Mouse (Mus musculus) intestine, postnatal 0 days (tissue): ENCODE results near the gene Dydc2. TPM values are rescaled to one million over a fixed set of nuclear protein-coding genes. Genes with fewer than 3 reads are reported as not detected.
A peak's percentile ranks its signal among the peaks of the same experiment; 100 is the strongest.

ENCODE experiments used
- ATAC-seq: fragments of 200-750 bp; cut with Nextera tagmentation; 2 replicates; pipeline ENCODE4 v1.8.0; 2017; ENCODE audit warnings: mild to moderate bottlenecking, moderate TSS enrichment, moderate library complexity
- H3K27ac ChIP-seq: fragments of 300-500 bp; sonication (generic); 2 replicates; pipeline ENCODE4 v1.5.1; 2014; ENCODE audit warnings: mild to moderate bottlenecking, low read depth, low read length, moderate library complexity
- H3K27me3 ChIP-seq: fragments of 300-500 bp; sonication (generic); replicated peaks from 2 replicates; pipeline ENCODE4 v1.6.1; 2014; ENCODE audit warnings: low read length, mixed read lengths; ENCODE audit not compliant: control insufficient read depth, insufficient read depth
- H3K36me3 ChIP-seq: fragments of 300-500 bp; sonication (generic); 2 replicates; pipeline ENCODE4 v1.6.1; 2014; ENCODE audit warnings: mild to moderate bottlenecking, moderate library complexity; ENCODE audit not compliant: control insufficient read depth, insufficient read depth
- H3K4me1 ChIP-seq: fragments of 300-500 bp; sonication (generic); replicated peaks from 2 replicates; pipeline ENCODE4 v1.6.1; 2014; ENCODE audit warnings: antibody characterized with exemption, low read length, mixed read lengths; ENCODE audit not compliant: control insufficient read depth, insufficient read depth
- H3K4me2 ChIP-seq: fragments of 300-500 bp; sonication (generic); replicated peaks from 2 replicates; pipeline ENCODE4 v1.6.1; 2014; ENCODE audit warnings: low read depth, mild to moderate bottlenecking, moderate library complexity
- H3K4me3 ChIP-seq: fragments of 300-500 bp; sonication (generic); 2 replicates; pipeline ENCODE4 v1.5.1; 2014; ENCODE audit warnings: low read depth, low read length
- H3K9ac ChIP-seq: fragments of 300-500 bp; sonication (generic); 2 replicates; pipeline ENCODE4 v1.6.1; 2014; ENCODE audit warnings: mild to moderate bottlenecking, low read depth, low read length
- H3K9me3 ChIP-seq: fragments of 300-500 bp; sonication (generic); 2 replicates; pipeline ENCODE4 v1.6.1; 2016; ENCODE audit warnings: mixed run types; ENCODE audit not compliant: control insufficient read depth
- CTCF ChIP-seq: sonication (generic); IDR thresholded peaks from 2 replicates; pipeline ENCODE4 v1.5.1; 2016; ENCODE audit warnings: low read depth, mild to moderate bottlenecking, control low read depth, antibody characterized with exemption, moderate library complexity
- WGBS: fragments of 180-500 bp; shearing (Covaris S2); extraction: QIAGEN DNeasy Blood & Tissue Kit; methylation state at CpG from one replicate; pipeline ENCODE4 v1.1.7; 2014; 5-methylcytosine and 5-hydroxymethylcytosine counted together
- polyA plus RNA-seq: library from polyadenylated mRNA; unstranded; fragments of >200 nt; fragmentation: Nextera tagmentation; extraction: Ambion mirVana; gene quantifications from 2 replicates; pipeline ENCODE4 v1.2.1, GENCODE M21; 2015

Gene Dydc2
- polyA plus RNA-seq, 1 experiment from 2014 or later = not detected

DNA sequence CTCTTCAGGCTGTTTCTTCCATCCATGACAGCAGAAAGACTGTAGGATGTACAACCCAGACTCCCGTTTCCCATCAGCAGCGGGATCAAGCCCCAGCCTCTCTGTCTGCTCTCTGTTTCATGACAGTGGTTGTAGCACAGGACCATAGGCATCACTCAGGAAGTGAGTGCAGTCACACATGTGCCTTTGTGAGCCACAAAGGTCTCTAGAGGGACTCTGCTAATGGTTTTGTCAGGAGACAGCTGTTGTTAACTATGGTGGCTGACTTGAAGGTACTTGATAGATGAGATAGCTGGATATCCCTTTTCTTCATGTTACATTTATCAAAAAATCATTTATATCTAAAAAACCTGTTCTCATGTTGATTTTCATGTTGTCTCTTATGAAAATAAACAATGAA lies 13.4 kb upstream of the Dydc2 start:
- H3K36me3 ChIP-seq = no peaks in the 10 kb centered on the region
- H3K9ac ChIP-seq = no peak overlapping the region
- ATAC-seq = no peak
- H3K4me3 ChIP-seq = no peak overlapping the region
- no peak for TF ChIP-seq CTCF
- no peaks in the 10 kb centered on the region for H3K27me3 ChIP-seq
- WGBS = 84% methylated on average over 2 of the region's 2 CpGs
- no peaks in the 10 kb centered on the region for H3K4me1 ChIP-seq
- no peak overlapping the region for H3K4me2 ChIP-seq
- H3K27ac ChIP-seq = no peak overlapping the region
- H3K9me3 ChIP-seq = no peaks in the 10 kb centered on the region

DNA sequence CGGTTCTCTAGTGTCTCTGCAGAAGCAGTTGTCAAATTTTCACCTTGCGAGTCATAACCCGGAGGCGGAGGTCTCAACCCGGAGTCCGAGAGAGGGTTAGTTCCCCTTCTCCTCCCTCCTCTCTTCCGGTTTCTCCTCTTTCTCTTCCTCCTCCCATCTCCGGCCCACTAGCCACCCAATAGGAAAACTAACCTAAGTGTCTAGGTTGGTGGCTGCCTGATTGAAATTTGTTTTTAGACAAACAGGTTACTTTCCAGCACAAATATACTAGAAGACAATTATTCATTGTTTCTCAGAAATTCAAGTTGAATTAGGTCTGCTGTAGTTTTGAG lies 3.9 kb upstream of the Dydc2 start:
- no peaks in the 10 kb centered on the region for H3K4me1 ChIP-seq
- no peak overlapping the region for H3K9ac ChIP-seq
- H3K9me3 ChIP-seq = no peaks in the 10 kb centered on the region
- H3K27me3 ChIP-seq = 0 out of 2 replicates have a peak, but pooled peaks cover 4% of the 10 kb centered on the region
- H3K27ac ChIP-seq = no peak overlapping the region
- H3K4me3 ChIP-seq = peak overlapping the region; percentile 21
- no peaks in the 10 kb centered on the region for H3K36me3 ChIP-seq
- ATAC-seq = no peak
- H3K4me2 ChIP-seq = peak overlapping the region; percentile 56
- 4% methylated on average over 8 of the region's 8 CpGs for WGBS
- no peak for TF ChIP-seq CTCF

DNA sequence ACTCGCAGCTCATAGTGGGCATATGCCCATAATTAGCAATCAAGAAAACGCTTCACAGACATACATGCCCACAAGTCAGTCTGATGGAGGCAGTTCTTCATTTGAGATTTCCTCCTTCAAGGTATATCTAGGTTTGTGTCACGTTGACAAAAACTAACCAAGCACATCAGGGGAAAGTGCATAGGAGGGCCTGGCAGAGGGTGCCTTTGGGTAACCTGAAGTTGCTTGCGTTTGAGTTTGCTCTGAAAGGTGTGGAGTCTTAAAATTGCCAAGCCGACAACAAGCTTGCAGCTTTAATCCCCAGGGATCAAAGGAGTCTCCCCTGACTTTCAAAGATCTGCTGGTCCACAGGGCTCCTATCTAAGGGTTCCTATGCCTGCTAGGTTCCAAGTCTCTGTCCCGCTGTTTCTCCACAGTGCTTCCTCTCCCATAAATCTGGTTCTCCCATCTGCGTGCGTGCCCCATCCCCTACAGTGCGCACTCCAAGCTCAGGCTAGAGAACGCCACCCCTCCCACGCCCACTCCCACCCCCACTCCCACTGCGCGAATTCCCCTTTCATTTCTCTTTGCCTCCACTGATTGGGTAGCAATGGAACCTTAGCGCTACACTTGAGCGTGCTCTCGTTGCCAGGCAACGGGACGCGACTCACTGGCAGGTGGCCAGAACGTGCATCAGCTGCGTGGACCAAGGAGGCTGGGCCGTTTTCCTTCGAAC lies 3.4 kb upstream of the Dydc2 start, which contains the start of gene Dydc1:
Gene Dydc1, plus strand, starts transcription at position 683 of the 715 bp plus-strand sequence.
- ATAC-seq = no peak
- 12% methylated on average over 23 of the region's 23 CpGs for WGBS
- Histone ChIP-seq H3K27me3 (0 out of 2 replicates have a peak, but pooled peaks cover 4% of the 10 kb centered on the region), H3K9me3 (no peaks in the 10 kb centered on the region), H3K36me3 (no peaks in the 10 kb centered on the region), H3K27ac (no peak within 1 kb of the TSS), H3K9ac (no peak within 1 kb of the TSS), H3K4me3 (peak within 1 kb of the TSS; percentile 21), H3K4me1 (no peaks in the 10 kb centered on the region), H3K4me2 (peak within 1 kb of the TSS; percentile 56)
- TF ChIP-seq CTCF = no peak

DNA sequence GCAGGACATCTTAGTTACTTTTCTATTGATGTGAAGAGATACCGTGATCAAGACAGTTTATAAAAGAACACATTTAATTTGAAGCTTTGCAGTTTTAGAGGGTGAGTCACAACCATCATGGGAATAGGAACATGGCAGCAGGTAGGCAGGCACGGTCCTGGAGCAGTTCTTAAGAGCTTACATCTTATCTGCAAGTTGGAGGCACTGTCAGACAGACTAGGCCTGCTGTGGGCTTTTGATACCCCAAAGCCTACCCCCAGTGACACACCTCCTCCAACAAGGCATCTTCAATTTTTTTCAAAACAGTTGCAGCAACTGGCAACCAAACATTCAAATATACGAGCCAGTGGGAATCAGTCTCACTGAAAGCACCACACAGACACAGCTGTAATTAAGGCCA lies 1.3 kb upstream of the Dydc2 start:
- no peak for TF ChIP-seq CTCF
- H3K9me3 ChIP-seq = no peaks in the 10 kb centered on the region
- WGBS = 86% methylated on average over 3 of the region's 3 CpGs
- H3K27ac ChIP-seq = no peak overlapping the region
- no peaks in the 10 kb centered on the region for H3K4me1 ChIP-seq
- H3K4me2 ChIP-seq = no peak overlapping the region
- H3K9ac ChIP-seq = no peak overlapping the region
- no peak for ATAC-seq
- 0 out of 2 replicates have a peak, but pooled peaks cover 4% of the 10 kb centered on the region for H3K27me3 ChIP-seq
- H3K4me3 ChIP-seq = no peak overlapping the region
- H3K36me3 ChIP-seq = no peaks in the 10 kb centered on the region

DNA sequence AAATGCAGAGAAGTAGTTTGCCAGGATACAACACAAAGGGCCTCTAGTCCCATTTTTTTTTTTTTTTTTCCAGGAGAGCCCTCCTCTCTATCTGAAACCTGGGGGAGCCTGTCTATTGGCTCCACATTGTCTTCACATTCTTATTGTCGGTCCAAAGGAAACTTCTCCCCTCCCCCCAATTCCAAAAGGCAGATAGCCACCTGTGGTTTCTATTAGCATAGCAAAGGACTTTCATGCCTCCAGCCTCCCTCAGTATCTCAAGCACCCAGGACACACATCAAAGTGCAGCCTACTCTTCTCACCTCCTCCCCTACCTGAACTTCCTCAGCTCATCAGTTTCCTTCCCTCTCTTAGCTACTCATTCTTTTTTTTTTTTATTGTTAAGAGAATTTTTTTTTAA lies 2.6 kb downstream of the Dydc2 start:
- Histone ChIP-seq H3K9ac (no peak overlapping the region), H3K36me3 (no peaks in the 10 kb centered on the region), H3K9me3 (no peaks in the 10 kb centered on the region), H3K27ac (no peak overlapping the region), H3K4me2 (no peak overlapping the region), H3K4me3 (no peak overlapping the region), H3K27me3 (no peaks in the 10 kb centered on the region), H3K4me1 (no peaks in the 10 kb centered on the region)
- 19% methylated on average over 1 of the region's 1 CpGs for WGBS
- ATAC-seq = no peak
- no peak for TF ChIP-seq CTCF

DNA sequence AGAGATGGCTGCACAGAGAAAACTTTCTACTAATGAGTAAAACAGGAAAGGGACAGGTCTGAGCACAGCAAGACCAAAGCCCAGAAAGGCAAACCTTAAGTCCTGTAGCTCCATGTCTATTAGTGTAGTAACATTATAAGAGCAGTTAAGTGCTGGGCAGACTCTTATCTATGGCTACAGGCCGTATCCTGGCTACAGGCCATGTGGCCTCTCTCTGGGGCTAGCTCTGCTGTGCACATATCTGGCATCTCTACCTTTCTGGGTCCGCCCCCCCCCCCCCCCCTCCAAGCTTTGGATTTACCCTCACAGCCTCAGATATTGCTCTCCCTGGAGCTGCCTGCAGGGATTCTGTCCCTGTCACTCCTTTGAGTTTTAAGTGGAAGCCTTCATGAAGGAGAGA lies 3.8 kb downstream of the Dydc2 start:
- no peaks in the 10 kb centered on the region for H3K27me3 ChIP-seq
- 14% methylated on average over 2 of the region's 2 CpGs for WGBS
- H3K4me1 ChIP-seq = no peaks in the 10 kb centered on the region
- no peak for TF ChIP-seq CTCF
- ATAC-seq = no peak
- H3K4me3 ChIP-seq = no peak overlapping the region
- H3K9ac ChIP-seq = no peak overlapping the region
- no peaks in the 10 kb centered on the region for H3K36me3 ChIP-seq
- no peak overlapping the region for H3K4me2 ChIP-seq
- H3K9me3 ChIP-seq = no peaks in the 10 kb centered on the region
- no peak overlapping the region for H3K27ac ChIP-seq
